In genomic region chr12:80111131-80112070, GRCm38 (mm10) we compare ENCODE assay signal across 8 mouse cellular contexts. TPM values are rescaled to one million over a fixed set of nuclear protein-coding genes. Genes with fewer than 3 reads are reported as not detected.
DNase-seq lines count a peak whose midpoint lies in the region; ATAC-seq and TF ChIP-seq lines count a peak whose summit lies in the region.

No protein-coding gene starts in this region.

- no peak for TF ChIP-seq CTCF in cerebellum, adult 2 months (IDR thresholded peaks at IDR 0.05; ENCODE audit: borderline replicate concordance, insufficient read depth, low read depth, low read length)

- H3K9me3 ChIP-seq in heart, embryonic 11.5 days (replicated peaks; ENCODE audit: control insufficient read depth, low read length): no peaks in the 10 kb centered on the region
- H3K9me3 ChIP-seq in kidney, embryonic 16.5 days (ENCODE audit: low read length): no peaks in the 10 kb centered on the region

- H3K4me3 ChIP-seq in cerebellum, adult 2 months (replicated peaks; ENCODE audit: insufficient read depth, low read depth, low read length): peak overlapping the region; percentile 37
- peak overlapping the region; percentile 95 for H3K4me3 ChIP-seq in brown adipose tissue, adult 24 weeks (ENCODE audit: insufficient read depth, low read depth, low read length)
- H3K4me3 ChIP-seq in heart, embryonic 11.5 days (ENCODE audit: low read depth, low read length): peak overlapping the region; percentile 95
- peak overlapping the region; percentile 94 for H3K4me3 ChIP-seq in kidney, embryonic 16.5 days (ENCODE audit: low read length)

- peak overlapping the region; percentile 96 for H3K4me2 ChIP-seq in heart, embryonic 11.5 days
- H3K4me2 ChIP-seq in kidney, embryonic 16.5 days (replicated peaks; ENCODE audit: low read depth, low read length): peak overlapping the region; percentile 88

- DNase-seq in cerebellum, adult 2 months: no peak
- DNase-seq in cerebellum, postnatal 14 days: no peak
- DNase-seq in lung, postnatal 25 days (ENCODE audit: low spot score): peak; percentile 44
- peak; percentile 62 for DNase-seq in testis, postnatal 10 days (ENCODE audit: low spot score)
- no peak for DNase-seq in cerebellum, postnatal 4 days (ENCODE audit: low spot score in 2 of 2)

- H3K36me3 ChIP-seq in heart, embryonic 11.5 days (ENCODE audit: control insufficient read depth, insufficient read depth, low read length): peaks cover 10% of the 10 kb centered on the region
- H3K36me3 ChIP-seq in kidney, embryonic 16.5 days (ENCODE audit: insufficient read depth, low read length): peaks cover 26% of the 10 kb centered on the region

- no peak overlapping the region for H3K27ac ChIP-seq in cerebellum, adult 2 months (ENCODE audit: insufficient read depth, low read length)
- peak overlapping the region; percentile 92 for H3K27ac ChIP-seq in brown adipose tissue, adult 24 weeks (replicated peaks; ENCODE audit: low read depth, low read length)
- H3K27ac ChIP-seq in heart, embryonic 11.5 days (ENCODE audit: low read depth, low read length): peak overlapping the region; percentile 99
- H3K27ac ChIP-seq in kidney, embryonic 16.5 days (ENCODE audit: low read length): peak overlapping the region; percentile 100

- no peaks in the 10 kb centered on the region; the same call in 1 of the 2 replicates for H3K27me3 ChIP-seq in cerebellum, adult 2 months (ENCODE audit: control insufficient read depth, insufficient read depth, low read length)
- H3K27me3 ChIP-seq in heart, embryonic 11.5 days (ENCODE audit: control insufficient read depth, insufficient read depth, low read length): no peaks in the 10 kb centered on the region
- H3K27me3 ChIP-seq in kidney, embryonic 16.5 days (ENCODE audit: insufficient read depth, low read length): no peaks in the 10 kb centered on the region

- H3K4me1 ChIP-seq in cerebellum, adult 2 months (ENCODE audit: control insufficient read depth, insufficient read depth, low read length): no peaks in the 10 kb centered on the region; the same call in 1 of the 2 replicates
- H3K4me1 ChIP-seq in brown adipose tissue, adult 24 weeks (ENCODE audit: control insufficient read depth, insufficient read depth, insufficient read length, low read length): peaks cover 3% of the 10 kb centered on the region; the same call in 1 of the 2 replicates
- peaks cover 19% of the 10 kb centered on the region for H3K4me1 ChIP-seq in heart, embryonic 11.5 days (ENCODE audit: control insufficient read depth, insufficient read depth, low read length)
- H3K4me1 ChIP-seq in kidney, embryonic 16.5 days (ENCODE audit: insufficient read depth, low read length): peaks cover 22% of the 10 kb centered on the region

- peak overlapping the region; percentile 99 for H3K9ac ChIP-seq in heart, embryonic 11.5 days (ENCODE audit: low read depth, low read length)
- H3K9ac ChIP-seq in kidney, embryonic 16.5 days (replicated peaks; ENCODE audit: low read length): peak overlapping the region; percentile 99

- ATAC-seq in heart, embryonic 11.5 days (replicated peaks; ENCODE audit: insufficient number of reproducible peaks, low FRiP score, low TSS enrichment): no peak
- ATAC-seq in kidney, embryonic 16.5 days (ENCODE audit: low FRiP score, low TSS enrichment): no peak

- 21% methylated on average over 29 of the region's 29 CpGs for WGBS in cerebellum, adult 2 months
- under 1% methylated on average over 29 of the region's 29 CpGs for WGBS in heart, embryonic 11.5 days (ENCODE audit: insufficient replicate concordance)
- WGBS in kidney, embryonic 16.5 days: under 1% methylated on average over 29 of the region's 29 CpGs

- no peak for TF ChIP-seq POLR2A in cerebellum, adult 2 months (IDR thresholded peaks at IDR 0.05; ENCODE audit: borderline replicate concordance, insufficient read depth, low read length)

RNA-seq across cellular contexts. Expression of gene Zfp36l1, which starts 1.4 kb away (rescaled TPM):
- 20.4 and 23.2 TPM in 2 replicates for polyA plus RNA-seq in cerebellum, adult 2 months (2012; rRNA removed)
- polyA plus RNA-seq in brown adipose tissue, adult 24 weeks (2012; ENCODE audit: insufficient read depth, insufficient read length, missing spikeins): 67.0 and 75.8 TPM in 2 replicates
- 133 and 144 TPM in 2 replicates for polyA plus RNA-seq in heart, embryonic 11.5 days (2014; fragmentation: Nextera tagmentation; extraction: Ambion mirVana)
- polyA plus RNA-seq in kidney, embryonic 16.5 days (2015; fragmentation: Nextera tagmentation; extraction: Ambion mirVana): 130 and 153 TPM in 2 replicates

Comparison
In these comparisons a context has a peak if more than half of its experiments do, and no peak if none do; other contexts are left out.
1. DNase-seq: peak in lung, postnatal 25 days (single experiment) and testis, postnatal 10 days (single experiment); none in cerebellum, adult 2 months (0 of 2), cerebellum, postnatal 14 days (0 of 2) and cerebellum, postnatal 4 days (0 of 2).
2. H3K4me3 ChIP-seq: peak in every context shown above with its lines; median percentile 95 in brown adipose tissue, adult 24 weeks; 95 in heart, embryonic 11.5 days; 94 in kidney, embryonic 16.5 days; 37 in cerebellum, adult 2 months.